Mouse (Mus musculus) liver, embryonic 14.5 days (tissue): ENCODE measurements around the gene Wdr81. TPM values are rescaled to one million over a fixed set of nuclear protein-coding genes. Genes with fewer than 3 reads are reported as not detected.
A peak's percentile ranks its signal among the peaks of the same experiment; 100 is the strongest.

ENCODE experiments used
- ATAC-seq: fragments of 200-750 bp; cut with Nextera tagmentation; 2 replicates; pipeline ENCODE4 v1.8.0; 2017; ENCODE audit warnings: moderate number of reproducible peaks, mild to moderate bottlenecking, moderate library complexity; ENCODE audit not compliant: insufficient read depth
- DNase-seq, 3 experiments: peaks; one replicate each; pipeline ENCODE4 v3.0.0-alpha.2; 2012 to 2013; ENCODE audit warnings: low read depth in 3 of 3, low spot score in 3 of 3
- H3K27ac ChIP-seq: fragments of 300-500 bp; sonication (generic); 2 replicates; pipeline ENCODE4 v1.5.1; 2014; ENCODE audit warnings: moderate library complexity, mild to moderate bottlenecking, control low read depth, inconsistent platforms
- H3K27me3 ChIP-seq: fragments of 300-500 bp; sonication (generic); 2 replicates; pipeline ENCODE4 v1.6.1; 2014; ENCODE audit warnings: mild to moderate bottlenecking, low read length, moderate library complexity; ENCODE audit not compliant: control insufficient read depth, insufficient read depth
- H3K36me3 ChIP-seq: fragments of 300-500 bp; sonication (generic); replicated peaks from 2 replicates; pipeline ENCODE4 v1.6.1; 2014; ENCODE audit warnings: low read depth; ENCODE audit not compliant: control insufficient read depth, insufficient read depth
- H3K4me1 ChIP-seq, 2 experiments: fragments of 200-500 bp in 1 of 2; fragments of 300-500 bp in 1 of 2; sonication (generic) in 1 of 2; replicated peaks; 2 replicates each; pipeline ENCODE4 v1.6.1; 2012 to 2014; ENCODE audit warnings: antibody characterized with exemption in 1 of 2, inconsistent platforms in 1 of 2, low read length in 1 of 2; ENCODE audit not compliant: control insufficient read depth in 2 of 2, insufficient read depth in 2 of 2
- H3K4me2 ChIP-seq: fragments of 300-500 bp; sonication (generic); 2 replicates; pipeline ENCODE4 v1.6.1; 2014; ENCODE audit warnings: low read depth, mild to moderate bottlenecking, control low read depth, moderate library complexity
- H3K4me3 ChIP-seq, 2 experiments: fragments of 200-500 bp in 1 of 2; fragments of 300-500 bp in 1 of 2; sonication (generic) in 1 of 2; 2 replicates each; pipeline ENCODE4 v1.5.1; 2012 to 2014; ENCODE audit warnings: low read depth in 2 of 2, low read length in 2 of 2, mild to moderate bottlenecking in 2 of 2, control low read depth in 1 of 2, inconsistent platforms in 1 of 2, moderate library complexity in 1 of 2; ENCODE audit not compliant: insufficient read depth in 1 of 2
- H3K9ac ChIP-seq: fragments of 300-500 bp; sonication (generic); replicated peaks from 2 replicates; pipeline ENCODE4 v1.6.1; 2014; ENCODE audit warnings: mild to moderate bottlenecking, control low read depth, moderate library complexity
- H3K9me3 ChIP-seq: fragments of 300-500 bp; sonication (generic); 2 replicates; pipeline ENCODE4 v1.6.1; 2016; ENCODE audit warnings: low read length, mixed read lengths; ENCODE audit not compliant: control insufficient read depth
- CTCF ChIP-seq: IDR thresholded peaks from 2 replicates; pipeline ENCODE4 v1.5.1; 2016; ENCODE audit warnings: antibody characterized with exemption, low read depth, control low read depth
- EP300 ChIP-seq: IDR thresholded peaks from 2 replicates; pipeline ENCODE4 v1.6.1; 2016; ENCODE audit warnings: antibody characterized with exemption, low read depth
- WGBS: fragments of 180-500 bp; shearing (Covaris S2); extraction: QIAGEN DNeasy Blood & Tissue Kit; methylation state at CpG from one replicate; pipeline ENCODE4 v1.1.7; 2014; ENCODE audit not compliant: insufficient replicate concordance; 5-methylcytosine and 5-hydroxymethylcytosine counted together
- polyA plus RNA-seq, 2 experiments: library from polyadenylated mRNA; depleted of rRNA in 1 of 2; stranded (reverse) in 1 of 2; unstranded in 1 of 2; fragments of >200 nt; fragmentation: Nextera tagmentation in 1 of 2; extraction: Ambion mirVana in 1 of 2; gene quantifications; 2 replicates each; pipeline versions ENCODE4 v1.2.1 to v1.2.3; 2012 to 2014

The Wdr81 gene
- polyA plus RNA-seq, 2 experiments = 14.6 to 15.3 TPM

GRCm38 (mm10) chr11:75403301-75404052, 51.0 kb downstream of the Wdr81 start:
- H3K4me1 ChIP-seq = peaks cover 0 to 5% of the 10 kb centered on the region in 2 experiments; a peak in 1 of 4 replicates
- TF ChIP-seq CTCF = no peak
- no peak for TF ChIP-seq EP300
- 68% methylated on average over 6 of the region's 6 CpGs for WGBS
- H3K36me3 ChIP-seq = no peaks in the 10 kb centered on the region
- no peak overlapping the region for H3K27ac ChIP-seq
- H3K4me2 ChIP-seq = no peak overlapping the region
- H3K4me3 ChIP-seq = no peak overlapping the region
- no peaks in the 10 kb centered on the region for H3K27me3 ChIP-seq
- no peaks in the 10 kb centered on the region for H3K9me3 ChIP-seq
- H3K9ac ChIP-seq = no peak overlapping the region
- DNase-seq (no peak), ATAC-seq (no peak)

DNA sequence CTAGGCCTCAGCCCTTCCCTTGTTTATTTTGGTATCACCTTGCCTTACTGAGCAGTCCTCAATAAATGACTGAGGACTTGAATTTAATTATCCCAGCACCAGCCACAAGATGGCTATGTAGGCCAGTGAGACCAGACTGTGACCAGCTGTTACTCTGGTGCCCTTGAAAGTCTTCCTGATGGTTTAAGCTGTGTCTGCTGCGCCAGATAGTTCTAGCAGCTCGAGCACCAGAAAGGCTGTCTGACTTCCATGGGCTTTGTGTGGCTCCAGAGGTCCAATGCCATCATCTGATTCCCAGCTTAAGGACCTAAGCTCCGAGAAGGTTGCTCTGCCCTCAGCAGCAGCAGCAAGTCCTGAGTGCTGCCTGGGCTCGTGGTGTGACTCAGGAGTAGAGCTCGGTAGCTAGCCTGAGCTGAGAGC, 52.2 kb downstream of the Wdr81 start:
- Histone ChIP-seq H3K4me3 (no peak overlapping the region), H3K9ac (no peak overlapping the region), H3K9me3 (no peaks in the 10 kb centered on the region), H3K36me3 (no peaks in the 10 kb centered on the region), H3K4me1 (peaks cover 0 to 5% of the 10 kb centered on the region in 2 experiments; a peak in 1 of 4 replicates), H3K27me3 (no peaks in the 10 kb centered on the region), H3K4me2 (no peak overlapping the region), H3K27ac (no peak overlapping the region)
- ATAC-seq (peak; percentile 28; the same call in 1 of the 2 replicates), DNase-seq (peak in 1 of 3 experiments; percentile 24)
- 56% methylated on average over 5 of the region's 5 CpGs for WGBS
- TF ChIP-seq CTCF (peak; percentile 68), EP300 (no peak)

DNA sequence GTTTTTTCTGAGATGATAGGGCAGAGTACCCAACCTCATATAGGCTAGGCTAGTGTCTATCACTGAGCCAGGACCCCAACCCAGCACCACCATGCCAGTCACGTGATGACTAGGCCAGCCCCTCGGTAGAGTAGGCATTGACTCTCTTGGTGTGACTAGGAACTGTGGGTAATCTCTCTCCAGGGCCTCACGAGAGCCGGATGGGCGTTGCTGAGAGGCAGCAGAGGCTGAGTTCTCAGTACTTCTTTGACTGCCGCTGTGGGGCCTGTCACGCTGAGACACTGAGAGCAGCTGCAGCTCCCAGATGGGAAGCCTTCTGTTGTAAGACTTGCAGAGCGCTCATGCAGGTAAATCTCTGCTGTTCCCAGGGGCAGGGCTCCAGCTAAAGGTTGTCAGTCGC, 54.4 kb downstream of the Wdr81 start:
- H3K9me3 ChIP-seq = no peaks in the 10 kb centered on the region
- H3K4me2 ChIP-seq = no peak overlapping the region
- ATAC-seq = no peak
- no peaks in the 10 kb centered on the region for H3K27me3 ChIP-seq
- no peak overlapping the region for H3K27ac ChIP-seq
- TF ChIP-seq CTCF (no peak), EP300 (no peak)
- no peak for DNase-seq
- H3K4me3 ChIP-seq = no peak overlapping the region
- no peak overlapping the region for H3K9ac ChIP-seq
- 63% methylated on average over 9 of the region's 9 CpGs for WGBS
- no peaks in the 10 kb centered on the region for H3K36me3 ChIP-seq
- H3K4me1 ChIP-seq = peaks cover 0 to 5% of the 10 kb centered on the region in 2 experiments; a peak in 1 of 4 replicates

DNA sequence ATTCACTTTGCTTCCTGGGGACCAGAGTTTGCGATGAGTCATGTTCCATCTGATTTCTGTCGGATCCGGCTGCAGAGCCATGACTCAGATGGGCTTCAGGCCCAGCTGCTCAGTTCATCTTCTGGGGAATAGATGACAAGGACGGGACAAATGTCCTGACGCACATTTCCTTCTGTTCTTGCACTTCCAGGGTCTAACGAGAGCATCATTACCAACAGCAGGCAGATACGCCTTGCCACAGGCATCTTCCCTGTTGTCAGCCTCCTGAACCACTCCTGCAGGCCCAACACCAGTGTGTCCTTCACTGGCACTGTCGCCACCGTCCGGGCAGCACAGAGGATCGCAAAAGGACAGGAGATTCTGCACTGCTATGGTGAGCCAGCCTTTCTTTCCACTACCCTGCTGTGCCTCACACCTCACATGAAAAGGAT, 55.1 kb downstream of the Wdr81 start:
- Histone ChIP-seq H3K27ac (no peak overlapping the region), H3K4me3 (no peak overlapping the region), H3K4me1 (peaks cover 0 to 5% of the 10 kb centered on the region in 2 experiments; a peak in 1 of 4 replicates), H3K27me3 (no peaks in the 10 kb centered on the region), H3K36me3 (no peaks in the 10 kb centered on the region), H3K9ac (no peak overlapping the region), H3K9me3 (no peaks in the 10 kb centered on the region), H3K4me2 (no peak overlapping the region)
- ATAC-seq = no peak
- TF ChIP-seq CTCF (no peak), EP300 (no peak)
- no peak for DNase-seq
- WGBS = 74% methylated on average over 11 of the region's 11 CpGs

DNA sequence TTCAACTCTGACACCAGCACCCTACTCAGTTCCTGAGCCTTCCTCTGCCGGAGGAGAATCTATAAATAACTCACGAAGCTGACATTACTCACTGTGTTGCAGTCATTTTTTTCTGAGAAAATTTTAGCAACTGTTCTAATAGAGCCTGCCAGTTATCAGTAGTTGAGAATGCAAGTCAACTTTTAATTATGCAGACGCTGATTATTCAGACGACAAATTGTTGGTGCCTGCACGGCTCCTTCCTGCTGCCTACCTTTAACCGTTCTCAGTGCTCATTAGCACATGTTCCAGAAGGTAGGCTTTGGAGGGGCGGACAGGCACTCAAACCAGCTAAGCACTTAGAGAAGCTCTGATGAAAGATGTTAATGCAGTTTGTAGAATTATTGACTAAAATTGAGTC, 57.1 kb downstream of the Wdr81 start:
- DNase-seq = no peak
- WGBS = 60% methylated on average over 7 of the region's 7 CpGs
- no peak overlapping the region for H3K9ac ChIP-seq

More for the DNA sequence above, 57.1 kb downstream of the Wdr81 start:
- H3K4me3 ChIP-seq = no peak overlapping the region
- no peaks in the 10 kb centered on the region for H3K9me3 ChIP-seq
- no peak for TF ChIP-seq CTCF
- no peak for TF ChIP-seq EP300
- H3K27me3 ChIP-seq = no peaks in the 10 kb centered on the region
- H3K36me3 ChIP-seq = no peaks in the 10 kb centered on the region
- no peak overlapping the region for H3K27ac ChIP-seq
- no peak overlapping the region for H3K4me2 ChIP-seq
- ATAC-seq = no peak
- peaks cover 0 to 2% of the 10 kb centered on the region in 2 experiments; a peak in 1 of 4 replicates for H3K4me1 ChIP-seq
